Mouse (Mus musculus): ENCODE data around the gene Syngr1.

DNA sequence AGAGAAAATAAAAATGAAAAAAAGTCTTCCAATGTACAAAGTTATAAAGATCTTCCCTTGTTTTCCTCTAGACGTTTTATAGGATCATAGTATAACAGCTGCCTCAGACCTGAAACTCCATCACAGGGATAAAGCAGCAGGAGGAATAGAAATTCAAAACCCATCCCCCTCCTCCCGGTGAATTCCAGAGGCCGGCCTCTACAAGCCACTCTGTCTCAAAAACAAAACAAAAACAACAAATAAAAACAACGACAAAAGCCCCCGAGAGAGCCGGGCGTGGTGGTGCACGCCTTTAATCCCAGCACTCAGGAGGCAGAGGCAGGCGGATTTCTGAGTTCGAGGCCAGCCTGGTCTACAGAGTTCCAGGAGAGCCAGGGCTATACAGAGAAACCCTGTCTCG lies 979 bp upstream of the Syngr1 start:
- no peak for TF ChIP-seq GATA1 (IDR thresholded peaks at IDR 0.05; ENCODE audit: borderline replicate concordance, low read length)
- TF ChIP-seq FLI1 (IDR thresholded peaks at IDR 0.05; ENCODE audit: low read length) = no peak

Measured in megakaryocyte, embryonic 14.5 days (primary cell).